Mouse (Mus musculus): Measurements from ENCODE around the gene Lzts2. TPM values are rescaled to one million over a fixed set of nuclear protein-coding genes. Genes with fewer than 3 reads are reported as not detected.

Gene Lzts2
- total and polyA plus RNA-seq, 2 experiments from 2014 or later, result 17.0 to 44.7 TPM

DNA sequence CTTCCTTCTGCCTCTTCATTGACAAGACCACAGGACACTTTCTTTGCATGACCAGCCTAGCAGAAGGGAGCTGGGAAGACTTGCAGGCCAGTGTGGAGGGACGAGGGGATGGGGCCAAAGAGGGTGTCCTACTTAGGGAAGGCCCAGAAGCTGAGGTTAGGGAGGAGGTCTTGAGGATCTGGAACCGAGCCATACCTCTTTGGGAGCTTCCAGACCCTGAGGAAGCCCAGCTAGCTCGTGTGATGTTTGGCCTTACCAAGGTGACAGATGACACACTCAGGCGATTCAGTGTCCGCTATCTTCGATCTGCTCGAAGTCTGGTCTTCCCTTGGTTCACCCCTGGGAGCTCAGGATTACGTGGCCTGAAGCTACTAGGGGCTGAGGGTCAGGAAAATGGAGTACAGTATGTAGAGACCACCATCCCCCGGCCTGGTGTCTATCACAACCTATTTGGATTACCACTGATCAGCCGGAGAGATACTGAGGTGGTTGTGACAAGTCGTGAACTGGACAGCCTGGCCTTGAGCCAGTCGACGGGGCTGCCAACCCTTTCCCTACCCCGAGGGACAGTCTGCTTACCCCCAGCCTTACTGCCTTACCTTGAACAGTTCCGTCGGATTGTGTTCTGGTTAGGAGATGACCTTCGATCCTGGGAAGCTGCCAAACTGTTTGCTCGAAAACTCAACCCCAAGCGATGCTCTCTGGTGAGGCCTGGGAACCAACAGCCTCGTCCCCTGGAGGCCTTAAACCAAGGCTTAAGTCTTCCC lies 6.6 kb upstream of the Lzts2 start:
- Histone ChIP-seq H3K4me3 (ENCODE audit: low read length) (peak overlapping the region; percentile 71; the same call in 1 of the 2 replicates), H3K27me3 (ENCODE audit: insufficient read depth, low read length) (no peaks in the 10 kb centered on the region), H3K27ac (peak overlapping the region; percentile 81; the same call in 1 of the 2 replicates), H3K36me3 (ENCODE audit: insufficient read depth, low read length) (peaks cover 24% of the 10 kb centered on the region), H3K9ac (replicated peaks; ENCODE audit: low read length) (peak overlapping the region; percentile 73; the same call in 1 of the 2 replicates), H3K4me1 (ENCODE audit: insufficient read depth, low read length) (peaks cover 14% of the 10 kb centered on the region), H3K9me3 (ENCODE audit: low read length) (no peaks in the 10 kb centered on the region), H3K4me2 (ENCODE audit: low read depth, low read length) (peak overlapping the region; percentile 93)
- ATAC-seq, result no peak
- no peak for TF ChIP-seq CTCF (IDR thresholded peaks at IDR 0.05; ENCODE audit: low read depth)
- 85% methylated on average over 20 of the region's 20 CpGs for WGBS
- no peak for DNase-seq (ENCODE audit: low spot score)

DNA sequence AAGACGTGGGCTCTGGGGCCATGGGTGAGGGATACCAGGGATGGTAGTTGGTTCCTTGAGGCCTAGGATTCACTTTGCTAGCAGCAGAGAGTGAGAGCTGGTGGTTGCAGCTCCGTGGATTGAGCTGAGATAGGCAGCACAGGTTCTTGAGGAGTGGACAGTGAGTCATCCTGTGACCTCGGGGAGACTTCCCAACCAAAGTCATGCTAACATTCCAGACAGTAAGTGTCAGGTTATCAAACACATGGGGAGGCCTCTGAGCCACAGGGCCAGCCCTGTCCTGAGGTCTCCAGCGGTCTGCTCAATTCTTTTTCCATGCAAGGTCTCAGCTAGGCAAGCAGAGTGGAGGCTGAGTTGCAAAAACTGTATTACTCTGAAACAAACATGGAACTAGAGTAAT lies 3.6 kb upstream of the Lzts2 start:
- ATAC-seq (no peak), DNase-seq (ENCODE audit: low spot score) (no peak)
- no peaks in the 10 kb centered on the region for H3K9me3 ChIP-seq (ENCODE audit: low read length)
- peaks cover 14% of the 10 kb centered on the region for H3K4me1 ChIP-seq (ENCODE audit: insufficient read depth, low read length)
- H3K9ac ChIP-seq (replicated peaks; ENCODE audit: low read length), result no peak overlapping the region
- 88% methylated on average over 4 of the region's 4 CpGs for WGBS
- H3K27me3 ChIP-seq (ENCODE audit: insufficient read depth, low read length), result no peaks in the 10 kb centered on the region; the same call in 1 of the 2 replicates
- H3K36me3 ChIP-seq (ENCODE audit: insufficient read depth, low read length), result peaks cover 18% of the 10 kb centered on the region; the same call in 1 of the 2 replicates
- no peak overlapping the region for H3K27ac ChIP-seq
- no peak for TF ChIP-seq CTCF (IDR thresholded peaks at IDR 0.05; ENCODE audit: low read depth)
- H3K4me2 ChIP-seq (ENCODE audit: low read depth, low read length), result no peak overlapping the region
- no peak overlapping the region for H3K4me3 ChIP-seq (ENCODE audit: low read length)

DNA sequence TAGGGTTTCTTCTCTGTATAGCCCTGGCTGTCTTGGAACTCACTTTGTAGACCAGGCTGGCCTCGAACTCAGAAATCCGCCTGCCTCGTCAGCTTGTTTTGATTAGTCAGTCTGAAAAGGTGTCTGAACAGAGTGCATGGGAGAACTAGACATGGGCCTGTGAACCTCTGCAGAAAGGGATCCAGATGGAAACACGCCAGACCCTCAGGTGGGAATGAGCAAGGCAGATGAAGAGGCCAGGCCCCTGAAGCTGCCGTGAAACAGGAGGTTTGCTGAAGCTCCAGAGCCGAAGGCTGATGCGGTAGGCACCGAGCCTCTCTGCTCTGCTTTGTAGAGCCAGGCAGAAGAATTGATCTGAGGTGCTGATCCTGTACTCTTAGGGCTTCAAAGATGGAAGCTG lies 2.0 kb upstream of the Lzts2 start:
- no peaks in the 10 kb centered on the region for H3K9me3 ChIP-seq (ENCODE audit: low read length)
- H3K4me2 ChIP-seq (ENCODE audit: low read depth, low read length), result no peak overlapping the region
- 0 out of 2 replicates have a peak overlapping the region, but pooled peaks have one; percentile 24 for H3K9ac ChIP-seq (replicated peaks; ENCODE audit: low read length)
- 79% methylated on average over 8 of the region's 8 CpGs for WGBS
- H3K36me3 ChIP-seq (ENCODE audit: insufficient read depth, low read length), result peaks cover 18% of the 10 kb centered on the region; the same call in 1 of the 2 replicates
- no peak overlapping the region for H3K4me3 ChIP-seq (ENCODE audit: low read length)
- ATAC-seq, result no peak
- H3K27ac ChIP-seq, result peak overlapping the region; percentile 48; the same call in 1 of the 2 replicates
- no peak for TF ChIP-seq CTCF (IDR thresholded peaks at IDR 0.05; ENCODE audit: low read depth)
- peaks cover 24% of the 10 kb centered on the region for H3K4me1 ChIP-seq (ENCODE audit: insufficient read depth, low read length)
- H3K27me3 ChIP-seq (ENCODE audit: insufficient read depth, low read length), result no peaks in the 10 kb centered on the region; the same call in 1 of the 2 replicates
- no peak for DNase-seq (ENCODE audit: low spot score)

DNA sequence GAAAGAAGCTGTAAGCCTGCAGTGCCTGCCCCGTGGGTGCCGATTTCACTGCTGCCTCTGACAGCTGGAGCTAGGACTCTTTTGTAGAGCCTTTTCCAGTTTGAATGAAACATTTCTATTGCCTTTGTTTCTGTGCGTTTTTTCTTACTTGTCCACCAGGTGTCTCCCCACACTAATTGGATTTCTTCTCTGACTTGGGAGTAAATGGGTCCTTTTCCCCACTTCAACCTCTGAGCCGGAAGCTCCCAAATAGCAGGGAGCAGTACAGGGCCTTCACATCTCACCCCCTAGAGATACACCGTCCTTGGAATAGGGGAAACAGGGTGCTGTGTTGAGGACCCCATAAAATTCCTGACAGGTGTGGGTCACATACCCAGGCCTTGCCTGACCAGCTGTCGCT lies 1.6 kb upstream of the Lzts2 start:
- Histone ChIP-seq H3K27me3 (ENCODE audit: insufficient read depth, low read length) (no peaks in the 10 kb centered on the region; the same call in 1 of the 2 replicates), H3K9ac (replicated peaks; ENCODE audit: low read length) (0 out of 2 replicates have a peak overlapping the region, but pooled peaks have one; percentile 24), H3K4me2 (ENCODE audit: low read depth, low read length) (no peak overlapping the region), H3K27ac (peak overlapping the region; percentile 48; the same call in 1 of the 2 replicates), H3K9me3 (ENCODE audit: low read length) (no peaks in the 10 kb centered on the region), H3K36me3 (ENCODE audit: insufficient read depth, low read length) (peaks cover 18% of the 10 kb centered on the region; the same call in 1 of the 2 replicates), H3K4me1 (ENCODE audit: insufficient read depth, low read length) (peaks cover 22% of the 10 kb centered on the region), H3K4me3 (ENCODE audit: low read length) (no peak overlapping the region)
- ATAC-seq, result no peak
- 32% methylated on average over 6 of the region's 6 CpGs for WGBS
- peak; percentile 63 for DNase-seq (ENCODE audit: low spot score)
- peak; percentile 73 for TF ChIP-seq CTCF (IDR thresholded peaks at IDR 0.05; ENCODE audit: low read depth)

DNA sequence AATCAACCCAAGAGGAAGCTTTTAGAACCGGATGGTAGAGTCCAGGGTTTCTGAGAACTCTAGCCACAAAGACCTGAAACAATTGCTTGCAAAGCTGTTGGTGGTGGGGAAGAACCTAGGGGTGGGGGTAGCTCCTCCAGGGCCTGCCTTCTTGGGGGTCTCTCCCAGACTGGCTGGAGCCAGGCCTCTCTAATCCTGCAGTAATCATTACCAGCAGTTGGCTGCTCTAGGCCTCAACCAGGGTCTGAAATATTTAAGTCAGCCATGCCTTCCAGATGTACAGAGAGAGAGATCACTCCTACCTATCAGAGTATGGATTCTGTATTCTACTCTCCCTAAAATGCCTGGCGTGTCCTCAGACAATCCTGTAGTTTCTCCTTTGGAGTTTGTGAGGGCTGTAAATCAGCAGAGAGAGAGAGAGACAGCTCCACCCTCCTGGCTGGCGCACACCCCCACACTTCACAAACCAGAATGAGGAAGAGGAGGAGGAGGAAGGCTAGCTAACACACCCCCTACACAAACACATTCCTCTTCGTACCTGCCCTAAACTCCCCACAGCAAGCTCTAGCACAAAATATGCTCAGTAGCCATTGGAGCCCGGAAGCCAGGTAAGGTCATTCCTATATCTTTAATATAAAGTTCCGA lies 511 bp upstream of the Lzts2 start:
- ATAC-seq (no peak), DNase-seq (ENCODE audit: low spot score) (no peak)
- Histone ChIP-seq H3K4me3 (ENCODE audit: low read length) (no peak overlapping the region), H3K27ac (no peak overlapping the region), H3K27me3 (ENCODE audit: insufficient read depth, low read length) (no peaks in the 10 kb centered on the region; the same call in 1 of the 2 replicates), H3K36me3 (ENCODE audit: insufficient read depth, low read length) (peaks cover 18% of the 10 kb centered on the region; the same call in 1 of the 2 replicates), H3K9me3 (ENCODE audit: low read length) (no peaks in the 10 kb centered on the region), H3K4me2 (ENCODE audit: low read depth, low read length) (no peak overlapping the region), H3K4me1 (ENCODE audit: insufficient read depth, low read length) (peaks cover 24% of the 10 kb centered on the region), H3K9ac (replicated peaks; ENCODE audit: low read length) (no peak overlapping the region)
- no peak for TF ChIP-seq CTCF (IDR thresholded peaks at IDR 0.05; ENCODE audit: low read depth)
- 76% methylated on average over 6 of the region's 6 CpGs for WGBS

DNA sequence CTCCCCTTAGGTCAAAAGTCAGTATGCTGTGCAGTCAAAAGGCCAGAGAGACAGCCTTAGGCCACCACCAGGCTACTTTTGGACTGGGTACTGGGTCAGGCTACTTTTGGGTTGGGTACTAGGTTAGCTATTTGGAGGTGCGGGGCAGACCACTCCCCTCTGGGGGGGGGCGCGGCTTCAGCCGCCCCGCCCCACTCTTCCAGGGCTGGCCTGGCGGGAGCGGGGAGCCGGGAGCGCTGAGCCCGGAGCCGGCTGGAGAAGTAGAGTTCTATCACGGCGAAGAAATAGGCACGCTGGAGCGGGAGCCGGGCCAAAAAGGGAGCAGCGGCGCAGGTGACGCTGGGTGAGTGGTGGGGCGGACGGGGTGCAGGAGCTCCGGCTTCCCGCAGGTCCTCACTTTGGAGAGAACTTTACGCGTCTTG lies 778 bp downstream of the Lzts2 start:
- Histone ChIP-seq H3K4me3 (ENCODE audit: low read length) (peak overlapping the region; percentile 69), H3K4me2 (ENCODE audit: low read depth, low read length) (peak overlapping the region; percentile 83), H3K36me3 (ENCODE audit: insufficient read depth, low read length) (peaks cover 18% of the 10 kb centered on the region; the same call in 1 of the 2 replicates), H3K9ac (replicated peaks; ENCODE audit: low read length) (peak overlapping the region; percentile 37; the same call in 1 of the 2 replicates), H3K9me3 (ENCODE audit: low read length) (no peaks in the 10 kb centered on the region), H3K27me3 (ENCODE audit: insufficient read depth, low read length) (no peaks in the 10 kb centered on the region; the same call in 1 of the 2 replicates), H3K4me1 (ENCODE audit: insufficient read depth, low read length) (peaks cover 31% of the 10 kb centered on the region), H3K27ac (peak overlapping the region; percentile 20; the same call in 1 of the 2 replicates)
- no peak for ATAC-seq
- WGBS, result 0% methylated on average over 23 of the region's 25 CpGs
- no peak for TF ChIP-seq CTCF (IDR thresholded peaks at IDR 0.05; ENCODE audit: low read depth)
- DNase-seq (ENCODE audit: low spot score), result no peak

All from hindbrain, postnatal 0 days (tissue).